Mouse (Mus musculus): ENCODE measurements around the gene Hoxc10.

Gene Hoxc10

GRCm38 (mm10) chr15:102966776-102967311 is at the start of gene Hoxc10:
Hoxc10 (plus strand) TSS chr15:102966796.
- H3K27me3 ChIP-seq (ENCODE audit: control insufficient read depth, insufficient read depth, low read length, poor library complexity, severe bottlenecking), result peaks cover 7% of the 10 kb centered on the region
- no peak for DNase-seq (ENCODE audit: low read depth, low spot score)
- no peaks in the 10 kb centered on the region for H3K36me3 ChIP-seq (ENCODE audit: control insufficient read depth, insufficient read depth, low read length, poor library complexity, severe bottlenecking)

GRCm38 (mm10) chr15:102917972-102918572 is 48.5 kb upstream of the Hoxc10 start:
- DNase-seq (ENCODE audit: low read depth, low spot score), result no peak
- no peaks in the 10 kb centered on the region for H3K36me3 ChIP-seq (ENCODE audit: control insufficient read depth, insufficient read depth, low read length, poor library complexity, severe bottlenecking)
- no peaks in the 10 kb centered on the region for H3K27me3 ChIP-seq (ENCODE audit: control insufficient read depth, insufficient read depth, low read length, poor library complexity, severe bottlenecking)

GRCm38 (mm10) chr15:102918611-102919265 is 47.9 kb upstream of the Hoxc10 start:
- H3K27me3 ChIP-seq (ENCODE audit: control insufficient read depth, insufficient read depth, low read length, poor library complexity, severe bottlenecking), result no peaks in the 10 kb centered on the region
- DNase-seq (ENCODE audit: low read depth, low spot score), result no peak
- no peaks in the 10 kb centered on the region for H3K36me3 ChIP-seq (ENCODE audit: control insufficient read depth, insufficient read depth, low read length, poor library complexity, severe bottlenecking)

- DNase-seq (ENCODE audit: low read depth, low spot score), result no peak
- Histone ChIP-seq H3K36me3 (ENCODE audit: control insufficient read depth, insufficient read depth, low read length, poor library complexity, severe bottlenecking) (no peaks in the 10 kb centered on the region), H3K27me3 (ENCODE audit: control insufficient read depth, insufficient read depth, low read length, poor library complexity, severe bottlenecking) (no peaks in the 10 kb centered on the region)
Observed at GRCm38 (mm10) chr15:102919336-102920180, 47.0 kb upstream of the Hoxc10 start.

GRCm38 (mm10) chr15:102920619-102921018 is 46.0 kb upstream of the Hoxc10 start:
- Histone ChIP-seq H3K36me3 (ENCODE audit: control insufficient read depth, insufficient read depth, low read length, poor library complexity, severe bottlenecking) (no peaks in the 10 kb centered on the region), H3K27me3 (ENCODE audit: control insufficient read depth, insufficient read depth, low read length, poor library complexity, severe bottlenecking) (no peaks in the 10 kb centered on the region)
- peak; percentile 10 for DNase-seq (ENCODE audit: low read depth, low spot score)

- H3K27me3 ChIP-seq (ENCODE audit: control insufficient read depth, insufficient read depth, low read length, poor library complexity, severe bottlenecking), result no peaks in the 10 kb centered on the region
- DNase-seq (ENCODE audit: low read depth, low spot score), result no peak
- H3K36me3 ChIP-seq (ENCODE audit: control insufficient read depth, insufficient read depth, low read length, poor library complexity, severe bottlenecking), result no peaks in the 10 kb centered on the region
Observed at GRCm38 (mm10) chr15:102921053-102922011, 45.3 kb upstream of the Hoxc10 start, which contains the start of gene Hoxc13. Hoxc13 (plus strand) TSS chr15:102921103.

DNA sequence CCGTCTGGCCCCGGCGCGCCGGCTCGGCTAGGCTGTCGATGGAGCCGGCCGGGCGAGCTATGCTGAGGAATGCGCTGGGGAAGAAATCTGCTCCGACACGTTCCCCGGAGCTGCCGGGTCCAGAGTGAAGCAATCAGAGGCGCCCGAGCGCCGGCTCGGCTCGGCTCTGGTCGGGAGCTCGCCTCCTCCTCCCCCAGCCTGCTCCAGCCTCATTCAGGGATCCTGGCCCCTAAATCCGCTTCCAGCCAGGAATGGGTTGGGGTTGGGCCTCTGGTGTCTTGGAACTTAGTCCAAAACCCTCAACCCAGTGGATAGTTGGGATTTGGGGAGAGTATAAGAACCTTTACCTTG is 44.6 kb upstream of the Hoxc10 start:
- no peaks in the 10 kb centered on the region for H3K36me3 ChIP-seq (ENCODE audit: control insufficient read depth, insufficient read depth, low read length, poor library complexity, severe bottlenecking)

GRCm38 (mm10) chr15:102922636-102923500 is 43.7 kb upstream of the Hoxc10 start:
- no peaks in the 10 kb centered on the region; the same call in 1 of the 2 replicates for H3K27me3 ChIP-seq (ENCODE audit: control insufficient read depth, insufficient read depth, low read length, poor library complexity, severe bottlenecking)
- no peaks in the 10 kb centered on the region for H3K36me3 ChIP-seq (ENCODE audit: control insufficient read depth, insufficient read depth, low read length, poor library complexity, severe bottlenecking)
- DNase-seq (ENCODE audit: low read depth, low spot score), result no peak

More for the DNA sequence above, 44.6 kb upstream of the Hoxc10 start:
- no peak for DNase-seq (ENCODE audit: low read depth, low spot score)
- no peaks in the 10 kb centered on the region for H3K27me3 ChIP-seq (ENCODE audit: control insufficient read depth, insufficient read depth, low read length, poor library complexity, severe bottlenecking)

DNA sequence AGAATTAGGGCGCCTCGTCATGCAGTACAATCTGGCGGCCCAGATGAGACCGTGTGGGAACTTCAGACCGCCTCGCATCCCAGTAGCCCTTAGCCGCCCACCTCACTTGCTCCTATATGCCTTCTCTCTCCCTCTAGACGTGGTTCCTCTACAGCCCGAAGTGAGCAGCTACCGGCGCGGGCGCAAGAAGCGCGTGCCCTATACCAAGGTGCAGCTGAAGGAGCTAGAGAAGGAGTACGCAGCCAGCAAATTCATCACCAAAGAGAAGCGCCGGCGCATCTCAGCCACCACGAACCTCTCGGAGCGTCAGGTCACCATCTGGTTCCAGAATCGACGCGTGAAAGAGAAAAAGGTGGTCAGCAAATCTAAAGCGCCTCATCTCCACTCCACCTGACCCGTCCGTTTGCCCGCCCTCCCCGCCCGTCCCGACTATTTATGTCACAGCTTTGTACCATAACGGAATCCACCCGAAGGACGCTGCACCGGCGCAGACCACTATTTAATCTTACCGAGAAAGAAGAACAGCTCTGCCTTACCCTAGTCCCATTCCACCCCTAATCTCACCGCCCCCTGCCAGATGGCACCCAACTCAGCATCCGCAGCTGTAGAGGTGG is 39.5 kb upstream of the Hoxc10 start:
- H3K27me3 ChIP-seq (ENCODE audit: control insufficient read depth, insufficient read depth, low read length, poor library complexity, severe bottlenecking), result no peaks in the 10 kb centered on the region; the same call in 1 of the 2 replicates

DNA sequence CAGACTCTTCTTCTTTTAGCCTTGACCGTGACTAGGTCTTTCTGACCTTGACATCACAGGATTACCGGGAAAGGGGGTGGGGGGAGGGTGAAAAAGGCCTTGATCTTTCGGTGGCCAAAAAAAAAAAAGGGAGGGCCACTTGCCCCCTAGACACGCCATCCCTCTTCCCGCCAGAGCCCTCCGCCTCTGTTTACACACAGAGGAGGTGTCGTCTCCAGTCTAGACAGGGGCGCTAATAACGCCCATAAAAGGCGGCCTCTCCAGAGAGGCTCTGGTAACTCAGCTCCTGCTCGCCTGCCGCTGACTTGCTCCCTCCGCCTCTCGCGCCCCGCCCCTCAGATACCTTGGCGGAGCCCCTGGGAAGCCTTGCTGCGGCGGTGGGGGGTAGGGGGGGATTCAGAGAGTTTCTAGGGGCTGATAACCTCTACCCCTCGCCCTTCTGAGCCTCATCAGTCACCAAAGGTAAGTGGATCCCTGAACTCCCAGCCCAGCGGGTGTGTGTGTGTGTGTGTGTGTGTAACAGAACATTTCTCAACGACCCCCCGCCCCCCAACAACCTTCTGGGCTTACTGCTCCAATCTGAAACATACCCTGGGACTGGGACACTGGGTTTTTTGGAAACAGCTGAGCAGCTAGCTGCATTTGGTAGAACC is 34.8 kb upstream of the Hoxc10 start:
- Histone ChIP-seq H3K36me3 (ENCODE audit: control insufficient read depth, insufficient read depth, low read length, poor library complexity, severe bottlenecking) (no peaks in the 10 kb centered on the region), H3K27me3 (ENCODE audit: control insufficient read depth, insufficient read depth, low read length, poor library complexity, severe bottlenecking) (no peaks in the 10 kb centered on the region; the same call in 1 of the 2 replicates)
- no peak for DNase-seq (ENCODE audit: low read depth, low spot score)

More for the DNA sequence above, 39.5 kb upstream of the Hoxc10 start:
- H3K36me3 ChIP-seq (ENCODE audit: control insufficient read depth, insufficient read depth, low read length, poor library complexity, severe bottlenecking), result no peaks in the 10 kb centered on the region
- no peak for DNase-seq (ENCODE audit: low read depth, low spot score)

- DNase-seq (ENCODE audit: low read depth, low spot score), result no peak
- Histone ChIP-seq H3K27me3 (ENCODE audit: control insufficient read depth, insufficient read depth, low read length, poor library complexity, severe bottlenecking) (no peaks in the 10 kb centered on the region; the same call in 1 of the 2 replicates), H3K36me3 (ENCODE audit: control insufficient read depth, insufficient read depth, low read length, poor library complexity, severe bottlenecking) (no peaks in the 10 kb centered on the region)
Observed at GRCm38 (mm10) chr15:102934438-102934837, 32.2 kb upstream of the Hoxc10 start.

- DNase-seq (ENCODE audit: low read depth, low spot score), result no peak
- no peaks in the 10 kb centered on the region for H3K36me3 ChIP-seq (ENCODE audit: control insufficient read depth, insufficient read depth, low read length, poor library complexity, severe bottlenecking)
- H3K27me3 ChIP-seq (ENCODE audit: control insufficient read depth, insufficient read depth, low read length, poor library complexity, severe bottlenecking), result no peaks in the 10 kb centered on the region; the same call in 1 of the 2 replicates
Observed at GRCm38 (mm10) chr15:102934897-102935296, 31.7 kb upstream of the Hoxc10 start.

Data from splenic B cell, adult 2 months (primary cell).